Mouse (Mus musculus) left cerebral cortex, postnatal 36 days (tissue): ENCODE results near the gene Rxfp2. TPM values are rescaled to one million over a fixed set of nuclear protein-coding genes. Genes with fewer than 3 reads are reported as not detected.

Source experiments
- DNase-seq, 2 experiments: peaks; one replicate each; pipeline ENCODE4 v3.0.0; 2021 to 2022; ENCODE audit warnings: low spot score in 2 of 2, mixed read lengths in 1 of 2
- intact Hi-C: fragments of 180-260 bp; cut with DNase I; formaldehyde crosslinking; loops from one replicate; pipeline ENCODE4 v1.15.1; 2025
- total RNA-seq, 2 experiments: library from RNA; stranded (reverse); gene quantifications; 2 replicates each; pipeline ENCODE4 v1.2.3; 2021

Rxfp2 gene
- 1 to 10 TPM; 1.4 TPM for total RNA-seq

DNA sequence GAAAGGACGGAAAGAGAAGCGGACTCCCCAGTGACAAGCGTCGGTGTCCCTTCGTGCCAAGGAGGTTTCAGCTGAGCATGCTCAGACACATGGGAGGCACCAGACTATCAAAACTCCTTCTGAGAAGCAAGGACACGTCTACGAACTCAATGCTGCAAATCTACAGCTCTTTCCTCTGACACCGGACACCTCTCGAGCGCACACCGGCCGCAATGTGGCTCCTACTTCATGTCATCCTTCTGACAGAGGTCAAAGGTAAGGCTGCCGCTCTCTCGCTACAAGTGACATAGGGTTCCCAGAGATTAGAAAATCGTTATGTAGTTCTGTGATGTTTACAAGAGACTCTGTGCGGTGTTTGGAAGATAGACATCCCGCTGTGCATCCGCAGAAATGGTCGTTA lies at the start of gene Rxfp2:
Rxfp2 (plus strand) TSS at position 20 of the 400 bp plus-strand sequence.
- no peak for DNase-seq

DNA sequence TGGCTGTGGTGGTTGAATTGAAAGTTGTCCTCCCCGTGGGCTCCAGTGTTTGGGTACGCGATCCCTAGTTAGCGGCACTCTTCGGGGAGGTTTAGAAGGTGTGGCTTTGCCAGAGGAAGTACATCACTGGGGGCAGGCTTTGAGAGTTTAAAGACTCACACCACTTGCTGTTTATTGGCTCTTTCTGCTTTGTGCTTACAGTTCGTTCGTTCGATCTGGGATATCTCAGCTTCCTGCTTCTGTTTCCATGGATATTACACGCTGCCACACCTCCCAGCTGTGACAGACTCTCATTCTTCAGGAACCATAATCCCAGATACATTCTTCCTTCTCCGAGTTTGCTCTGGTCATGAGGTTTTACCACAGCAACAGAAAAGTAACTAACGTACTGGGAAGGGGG lies 48.2 kb upstream of the Rxfp2 start:
- no peak for DNase-seq
- intact Hi-C loops, result no loop called here

More for the DNA sequence above, at the start of gene Rxfp2:
- intact Hi-C loops, result loop anchor here (10.0 kb wide), 1 partner anchor 344 kb away; the partner anchor contains the start of gene B3glct

DNA sequence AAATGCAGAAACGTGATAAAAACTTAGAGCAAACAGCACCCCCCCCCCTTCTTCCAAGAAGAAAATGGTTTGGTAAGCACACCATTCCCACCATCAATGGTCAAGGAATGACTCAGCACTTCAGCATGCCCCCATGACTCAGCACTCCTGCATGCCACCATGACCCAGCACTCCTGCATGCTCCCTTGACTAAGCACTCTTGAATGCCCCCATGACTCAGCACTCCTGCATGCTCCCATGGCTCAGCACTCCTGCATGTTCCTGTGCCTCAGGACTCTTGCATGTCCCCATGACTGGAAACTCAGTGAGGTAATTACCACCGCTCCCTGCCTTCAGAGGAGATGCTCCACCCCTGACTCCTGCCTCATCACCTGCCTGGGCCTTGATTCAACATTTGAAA lies 41.4 kb upstream of the Rxfp2 start:
- intact Hi-C loops, result no loop called here
- DNase-seq, result no peak

DNA sequence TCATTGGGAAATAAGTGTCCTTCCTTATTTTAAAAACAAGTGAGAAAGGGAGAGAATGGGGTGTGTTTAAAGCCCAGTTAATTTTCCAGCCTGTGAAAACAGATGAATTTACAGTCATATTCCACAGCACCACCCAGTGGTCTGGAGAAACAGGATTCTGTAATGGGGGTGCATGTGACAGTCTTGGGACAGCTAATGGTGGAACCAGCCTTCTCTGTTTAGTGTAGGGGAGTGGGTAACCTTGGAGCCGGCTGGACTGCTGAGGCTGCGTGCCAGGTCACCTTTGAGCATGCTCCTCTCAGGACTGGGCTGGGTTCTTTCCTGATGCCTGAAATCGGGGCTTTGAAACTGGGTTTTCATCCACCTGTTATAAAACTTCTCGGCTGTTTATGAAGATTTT lies 34.9 kb upstream of the Rxfp2 start:
- DNase-seq, result no peak
- intact Hi-C loops, result no loop called here

DNA sequence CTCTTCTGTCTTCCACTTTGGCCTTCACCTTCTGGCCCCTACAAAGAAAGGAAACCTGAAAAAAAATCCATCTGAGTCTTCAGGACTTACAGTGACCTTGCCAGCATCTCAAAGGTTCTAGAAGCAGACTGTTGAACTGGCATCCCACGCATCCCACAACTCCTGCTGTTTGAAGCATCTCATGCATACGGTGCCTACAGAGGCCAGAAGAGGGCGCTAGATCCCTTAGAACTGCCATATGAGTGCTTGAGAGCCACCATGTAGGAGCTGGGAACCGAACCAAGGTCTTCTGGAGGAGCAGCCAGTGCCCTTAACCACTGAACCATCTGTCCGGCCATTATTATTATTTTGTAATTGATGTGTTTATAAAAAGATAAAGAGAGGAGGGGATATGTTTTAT lies 23.9 kb upstream of the Rxfp2 start:
- intact Hi-C loops, result no loop called here
- no peak for DNase-seq

DNA sequence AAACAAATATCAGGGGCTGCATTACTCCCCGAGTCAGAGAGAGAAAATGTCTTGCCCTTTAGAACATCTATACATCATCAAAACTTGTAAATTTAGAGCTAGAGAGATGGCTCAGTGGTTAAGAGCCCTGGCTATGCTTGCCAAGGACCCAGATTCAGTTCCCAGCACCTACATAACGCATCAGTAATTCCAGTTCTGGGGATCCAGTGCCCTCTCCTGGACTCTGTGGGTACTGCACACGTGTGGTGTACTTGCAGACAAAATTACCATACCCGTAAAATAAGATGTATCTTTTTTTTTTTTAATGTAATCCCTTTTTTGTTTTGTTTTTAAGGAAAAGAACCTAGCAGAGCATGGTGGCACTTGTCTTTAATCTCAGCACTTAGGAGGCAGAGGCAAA lies 21.9 kb upstream of the Rxfp2 start:
- DNase-seq, result no peak

DNA sequence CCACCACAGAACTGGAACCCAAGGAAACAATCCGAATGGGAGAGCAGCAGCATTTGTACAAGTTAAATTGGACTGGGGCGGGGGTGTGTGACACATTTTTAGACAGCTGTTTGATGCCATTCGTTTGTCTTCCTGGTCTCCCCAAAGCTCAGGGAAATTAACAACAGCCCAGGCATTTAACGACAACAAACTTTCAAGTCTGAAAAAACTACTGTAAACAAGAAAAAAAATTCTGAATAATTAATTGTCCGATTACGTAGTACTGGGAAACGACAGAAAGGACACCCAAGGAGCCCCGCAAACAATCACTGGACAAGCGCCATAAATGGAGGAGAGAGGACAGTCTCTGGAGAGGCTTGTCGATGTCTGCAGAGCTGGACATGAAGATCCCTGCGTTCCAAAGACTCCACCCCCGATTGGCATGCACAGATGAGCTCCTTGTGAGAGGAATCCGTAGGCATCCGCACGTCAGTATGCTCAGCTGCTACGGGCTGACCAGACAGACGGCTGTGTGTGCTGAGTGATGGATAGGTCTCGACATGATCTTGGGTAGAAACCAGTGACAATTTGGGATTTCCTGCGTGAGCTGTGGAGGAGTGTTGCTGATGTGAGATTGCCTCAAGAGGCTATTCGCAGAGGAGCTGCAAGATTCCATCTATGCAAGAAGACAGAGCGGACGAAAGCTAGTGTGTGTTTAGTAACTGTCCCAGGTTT lies 21.0 kb upstream of the Rxfp2 start:
- peak; percentile 15 to 43 for DNase-seq
- intact Hi-C loops, result no loop called here

More for the DNA sequence above, 21.9 kb upstream of the Rxfp2 start:
- intact Hi-C loops, result no loop called here

DNA sequence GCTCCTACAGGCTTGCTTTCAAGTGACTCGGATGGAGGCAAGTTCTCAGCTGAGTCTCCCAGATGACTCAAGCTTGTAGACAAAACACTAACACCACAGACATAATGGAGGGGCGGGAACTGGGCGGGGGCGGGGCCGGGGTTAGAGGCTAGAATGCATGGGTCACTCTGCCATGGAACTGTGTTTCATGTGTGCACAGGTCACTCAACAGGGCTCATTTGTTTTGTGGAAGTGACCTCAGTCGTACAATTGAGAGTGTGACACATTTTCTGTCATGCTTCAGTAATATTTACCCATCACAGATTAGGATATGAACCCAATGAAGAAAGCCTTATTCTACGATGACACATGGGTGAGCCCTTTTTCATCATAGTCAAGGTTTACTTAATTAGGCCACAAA lies 20.2 kb upstream of the Rxfp2 start:
- no peak for DNase-seq
- intact Hi-C loops, result no loop called here

DNA sequence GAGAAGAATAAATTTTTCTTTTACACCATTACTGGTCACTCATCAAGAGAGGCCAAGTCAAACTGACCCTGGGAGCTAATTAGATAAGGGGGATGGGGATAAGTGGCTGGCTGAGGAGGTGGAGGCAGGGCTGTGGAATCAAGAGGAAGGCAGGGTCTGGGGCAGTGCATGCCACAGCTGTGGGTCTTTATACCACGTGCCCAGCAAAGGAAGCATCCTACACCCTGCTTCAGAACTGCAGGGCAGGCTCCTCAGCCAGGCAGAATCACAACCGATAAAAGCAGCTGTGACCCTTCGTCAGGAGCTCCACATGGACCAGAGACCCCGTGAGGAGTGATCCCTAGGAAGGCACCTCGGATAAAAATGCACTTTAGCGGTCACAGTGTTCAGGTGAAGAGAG lies 13.1 kb upstream of the Rxfp2 start:
- intact Hi-C loops, result no loop called here
- DNase-seq, result no peak

DNA sequence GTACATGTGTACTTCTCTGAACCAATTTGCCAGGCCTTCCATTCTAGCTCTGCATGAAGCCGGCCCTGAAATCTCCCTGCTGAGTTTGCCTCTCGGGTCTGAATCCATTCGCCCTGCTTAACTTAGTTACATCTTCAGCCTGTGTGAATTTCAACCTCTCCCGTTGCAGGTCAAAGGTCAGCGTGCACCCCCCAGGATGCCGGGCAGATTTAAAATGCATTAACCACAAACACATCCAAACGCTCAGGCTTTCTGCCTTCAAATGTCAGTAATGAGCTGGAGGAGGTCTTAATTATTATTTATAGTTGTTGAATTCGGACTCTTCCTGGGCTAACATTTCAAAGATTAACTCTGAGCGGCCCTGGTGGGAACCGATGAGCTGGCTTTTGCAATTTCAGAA lies 1.6 kb upstream of the Rxfp2 start:
- intact Hi-C loops, result loop anchor here (10.0 kb wide), 1 partner anchor 342 kb away; the partner anchor contains the start of gene B3glct
- no peak for DNase-seq

DNA sequence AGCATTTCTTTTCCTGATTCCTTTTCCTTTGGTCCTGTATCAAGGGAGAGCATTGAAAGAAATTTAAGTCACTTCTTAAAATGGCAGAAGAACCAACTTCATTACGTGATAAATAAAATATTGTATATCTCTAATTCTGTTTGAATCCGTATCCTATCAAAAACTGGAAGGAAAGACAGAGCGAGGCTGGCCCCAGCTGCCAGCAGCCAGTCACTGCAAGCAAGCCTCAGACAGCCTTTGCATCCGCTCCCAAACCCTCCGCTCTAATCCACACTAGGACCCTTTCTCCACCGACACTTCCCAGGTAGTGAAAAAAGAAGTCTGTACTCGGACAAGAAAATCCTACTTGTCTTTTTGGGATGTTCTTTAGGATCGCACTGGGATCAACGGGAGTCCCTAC lies 803 bp upstream of the Rxfp2 start:
- no peak for DNase-seq
- intact Hi-C loops, result loop anchor here (10.0 kb wide), 1 partner anchor 343 kb away; the partner anchor contains the start of gene B3glct

DNA sequence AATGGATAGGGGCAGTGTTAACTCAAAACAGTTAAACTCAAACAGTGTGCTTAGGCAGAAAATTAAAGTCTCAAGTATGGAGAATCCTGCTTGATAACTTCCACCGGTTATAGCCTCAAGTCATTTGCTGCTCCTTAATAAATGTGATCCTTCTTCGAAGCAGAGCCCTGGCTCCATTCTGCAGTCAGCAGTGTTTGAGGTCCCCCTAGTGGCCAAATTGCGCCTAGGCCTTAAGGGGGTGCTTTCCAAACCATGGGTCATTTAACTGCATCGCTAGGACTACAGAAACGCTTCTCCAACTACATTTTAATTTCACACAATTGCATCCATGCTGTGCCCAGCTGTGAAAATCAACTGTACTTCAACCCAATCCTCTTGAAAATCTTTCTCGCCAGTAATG lies 2.4 kb downstream of the Rxfp2 start:
- intact Hi-C loops, result loop anchor here (1.0 to 10.0 kb wide), 5 partner anchors 36 to 374 kb away; no protein-coding TSS in a partner anchor
- DNase-seq, result peak; percentile 72 to 79

DNA sequence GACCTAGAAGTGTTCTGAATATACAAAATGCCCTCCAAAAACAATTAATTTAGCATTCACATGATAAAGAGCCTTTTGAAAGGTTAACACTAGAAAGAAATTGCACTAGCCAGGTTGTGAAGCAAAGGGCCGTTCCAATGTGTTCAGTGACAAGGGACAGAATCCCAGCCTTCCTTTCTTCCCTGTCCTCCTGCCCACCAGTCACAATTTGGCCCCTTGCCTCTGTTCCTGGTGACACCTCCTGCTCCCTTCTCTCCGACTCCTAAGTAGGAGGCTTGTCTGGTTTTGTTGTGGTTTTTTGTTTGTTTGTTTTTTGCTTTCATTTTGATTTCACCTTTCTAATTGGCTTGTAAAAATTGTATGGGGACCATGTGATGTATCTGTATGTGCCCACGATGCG lies 3.3 kb downstream of the Rxfp2 start:
- no peak for DNase-seq
- intact Hi-C loops, result loop anchor here (5.0 to 10.0 kb wide), 4 partner anchors 35 to 375 kb away; no protein-coding TSS in a partner anchor

DNA sequence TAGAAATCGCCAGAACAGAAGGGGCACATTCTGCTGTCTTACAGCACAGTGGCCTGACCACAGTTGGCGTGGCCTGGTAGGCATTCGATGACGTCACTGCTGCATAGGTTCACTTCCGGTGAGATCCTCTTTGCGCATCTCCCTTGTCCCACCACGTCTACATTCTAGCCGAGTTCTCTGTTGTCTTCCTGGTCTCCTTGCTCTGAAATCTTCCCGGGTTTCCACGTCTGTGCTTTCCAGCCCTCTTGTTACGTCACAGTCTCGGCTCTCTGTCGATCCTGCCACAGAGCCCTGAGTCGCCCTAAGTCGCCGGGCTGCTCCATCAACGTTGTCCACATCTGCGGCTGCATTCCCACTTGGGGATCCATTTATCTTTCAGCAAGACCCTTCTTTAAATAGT lies 4.1 kb downstream of the Rxfp2 start:
- DNase-seq, result no peak
- intact Hi-C loops, result loop anchor here (5.0 to 10.0 kb wide), 4 partner anchors 35 to 375 kb away; no protein-coding TSS in a partner anchor

DNA sequence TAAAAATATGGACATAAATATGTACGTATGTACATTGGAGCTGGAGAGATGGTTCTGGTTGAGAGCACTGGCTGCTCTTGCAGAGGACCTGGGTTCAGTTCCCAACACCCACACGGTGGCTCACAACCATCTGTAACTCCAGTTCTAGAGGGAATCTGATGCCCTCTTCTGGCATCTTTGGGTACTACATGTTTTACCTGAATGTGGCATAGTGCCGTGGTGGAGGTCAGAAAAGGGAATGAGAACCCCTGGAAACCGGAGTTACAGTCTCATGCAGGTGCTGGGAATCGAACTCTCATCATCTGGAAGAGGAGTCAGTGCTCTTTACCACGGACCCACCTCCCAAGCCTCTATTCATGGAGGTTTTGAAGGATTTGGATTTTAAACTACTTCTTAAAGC lies 5.0 kb downstream of the Rxfp2 start:
- DNase-seq, result no peak
- intact Hi-C loops, result loop anchor here (5.0 to 10.0 kb wide), 4 partner anchors 34 to 376 kb away; no protein-coding TSS in a partner anchor

DNA sequence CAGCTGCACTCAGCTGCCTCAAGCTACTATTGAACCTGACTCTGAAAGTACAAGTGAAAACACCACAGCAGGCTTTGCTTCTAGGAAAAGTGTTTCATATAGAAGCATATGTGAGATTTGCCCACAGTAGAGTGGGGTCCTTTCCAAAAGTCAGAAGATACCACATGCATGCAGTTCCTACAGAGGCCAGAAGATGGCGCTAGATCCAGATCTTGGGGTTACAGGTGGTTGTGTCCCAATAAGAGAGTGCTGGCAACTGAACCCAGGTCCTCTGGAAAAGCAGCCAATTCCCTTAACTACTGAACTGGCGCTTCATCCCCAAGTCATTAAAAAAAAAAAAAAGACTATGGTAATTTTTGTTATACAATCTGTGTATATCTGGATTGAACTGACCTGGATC lies 5.7 kb downstream of the Rxfp2 start:
- intact Hi-C loops, result loop anchor here (5.0 to 10.0 kb wide), 4 partner anchors 33 to 377 kb away; no protein-coding TSS in a partner anchor
- DNase-seq, result no peak

DNA sequence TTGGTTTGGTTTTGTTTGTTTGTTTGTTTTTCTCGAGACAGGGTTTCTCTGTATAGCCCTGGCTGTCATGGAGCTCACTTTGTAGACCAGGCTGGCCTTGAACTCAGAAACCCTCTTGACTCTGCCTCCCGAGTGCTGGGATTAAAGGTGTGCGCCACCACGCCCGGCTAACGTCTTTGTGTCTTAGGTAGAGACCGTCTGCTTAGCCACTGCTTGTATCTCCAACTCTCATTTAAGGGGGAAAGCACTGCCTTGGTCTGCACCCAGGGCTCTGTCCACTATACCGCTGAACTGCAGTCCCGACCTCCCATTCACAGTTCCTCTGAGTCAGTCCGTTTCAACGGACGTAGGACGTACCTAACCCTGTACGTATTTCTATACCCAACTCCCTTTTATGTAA lies 6.4 kb downstream of the Rxfp2 start:
- DNase-seq, result no peak
- intact Hi-C loops, result loop anchor here (5.0 to 10.0 kb wide), 4 partner anchors 32 to 378 kb away; no protein-coding TSS in a partner anchor

DNA sequence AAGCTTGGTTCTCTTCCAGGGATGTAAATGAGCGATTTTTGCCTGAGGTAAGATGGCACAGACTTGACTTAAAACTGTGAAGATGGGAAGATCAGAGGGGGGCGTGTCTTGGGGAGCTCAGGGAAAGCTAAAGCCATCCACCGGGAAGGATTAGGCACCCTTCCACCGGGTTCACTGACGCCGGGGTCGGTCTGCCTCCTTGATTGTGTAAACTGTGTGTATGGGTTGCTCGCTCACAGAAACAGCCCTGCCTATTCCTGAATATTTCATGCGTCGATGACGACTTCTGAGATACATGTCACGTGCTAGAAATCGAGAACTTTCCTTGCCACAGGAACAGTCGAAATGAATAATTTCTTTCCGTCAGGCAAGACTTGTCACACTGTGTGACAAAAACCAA lies 6.9 kb downstream of the Rxfp2 start:
- intact Hi-C loops, result loop anchor here (10.0 kb wide), 1 partner anchor 311 kb away; no protein-coding TSS in a partner anchor
- no peak for DNase-seq

DNA sequence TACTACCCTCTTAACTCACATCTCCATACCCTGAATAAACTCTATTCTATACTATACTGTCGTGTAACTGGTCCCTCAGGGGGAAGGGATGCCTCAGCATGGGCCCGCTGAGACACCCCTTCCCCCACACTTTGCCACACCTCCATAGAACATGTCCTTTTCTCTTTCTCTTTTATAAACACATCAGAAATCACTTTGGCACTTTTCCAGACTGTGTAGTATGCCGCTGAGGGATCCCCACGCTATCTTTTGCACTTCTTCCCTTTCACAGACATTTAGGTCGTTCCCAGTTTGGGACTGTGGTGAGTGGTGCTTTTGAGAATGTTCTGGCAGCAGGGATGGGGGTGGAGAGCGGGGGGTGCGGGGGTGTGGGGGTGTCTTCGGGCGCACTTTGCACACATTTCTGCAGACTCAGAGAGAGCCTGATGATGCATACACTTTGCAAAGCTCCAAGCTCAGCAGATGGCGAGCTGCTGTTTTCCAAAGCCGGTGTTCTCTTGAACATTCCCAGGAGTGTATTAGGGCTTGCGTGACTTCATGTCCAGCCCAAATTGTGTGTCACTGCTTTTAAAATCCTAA lies 8.1 kb downstream of the Rxfp2 start:
- intact Hi-C loops, result loop anchor here (10.0 kb wide), 1 partner anchor 312 kb away; no protein-coding TSS in a partner anchor

DNA sequence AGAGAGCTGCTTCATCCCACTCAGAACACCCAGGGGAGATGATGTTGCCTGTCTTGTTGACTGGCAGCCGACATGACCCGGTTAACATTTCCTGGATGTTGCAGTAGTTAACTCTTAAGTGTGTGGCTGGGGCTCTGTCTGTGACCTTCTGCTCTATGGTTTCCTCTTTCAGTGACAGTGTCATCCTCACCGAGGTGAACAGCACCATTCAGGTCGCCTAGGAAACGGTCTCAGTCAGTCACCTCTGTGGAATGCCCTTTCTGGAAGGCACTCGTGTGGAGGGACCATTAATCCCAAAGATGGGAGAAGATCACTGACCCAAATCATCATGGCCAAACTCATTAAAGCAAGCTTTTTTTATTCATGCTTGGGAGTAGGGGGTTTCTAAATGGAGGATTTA lies 12.7 kb downstream of the Rxfp2 start:
- DNase-seq, result no peak

More for the DNA sequence above, 8.1 kb downstream of the Rxfp2 start:
- DNase-seq, result peak; percentile 60 to 65

DNA sequence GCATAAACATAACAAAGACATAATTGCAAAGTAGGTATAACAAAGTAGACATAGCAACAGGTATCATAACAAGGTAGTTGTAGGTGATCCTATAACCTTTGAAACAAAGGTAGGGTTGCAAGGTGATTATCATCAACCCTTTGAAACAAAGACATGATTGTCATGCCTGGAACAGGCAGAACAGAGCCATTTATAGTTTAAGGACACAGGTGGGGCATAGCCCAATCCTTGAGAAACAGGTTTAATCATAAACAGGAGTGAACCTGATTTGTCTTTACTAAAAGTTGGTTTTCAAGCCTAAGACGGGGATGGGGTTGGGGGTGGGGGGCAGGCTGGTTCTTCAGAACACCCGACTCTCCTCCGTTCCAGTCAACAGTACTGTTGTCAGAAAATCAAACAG lies 13.2 kb downstream of the Rxfp2 start:
- no peak for DNase-seq
- intact Hi-C loops, result no loop called here

More for the DNA sequence above, 12.7 kb downstream of the Rxfp2 start:
- intact Hi-C loops, result no loop called here
